Mouse (Mus musculus) forebrain, embryonic 11.5 days (tissue): ENCODE results near the gene Olfr1219. TPM values are rescaled to one million over a fixed set of nuclear protein-coding genes. Genes with fewer than 3 reads are reported as not detected.

ENCODE experiments used
- polyA plus RNA-seq: library from polyadenylated mRNA; unstranded; fragments of >200 nt; fragmentation: Nextera tagmentation; extraction: Ambion mirVana; gene quantifications from 2 replicates; pipeline ENCODE4 v1.2.1, GENCODE M21; 2014

The Olfr1219 gene
- polyA plus RNA-seq, 1 experiment from 2014 or later, result not detected

Other genes with a start within 250 kb of the Olfr1219 start
- gene Olfr1204, start 234.2 kb downstream of the Olfr1219 start, polyA plus RNA-seq, result not detected in 2 replicates
- gene Olfr1206, start 220.3 kb downstream of the Olfr1219 start, polyA plus RNA-seq, result not detected in 2 replicates
- gene Olfr1208, start 181.2 kb downstream of the Olfr1219 start, polyA plus RNA-seq, result not detected in 2 replicates
- not detected in 2 replicates for gene Olfr1209, start 168.4 kb downstream of the Olfr1219 start, polyA plus RNA-seq
- not detected in 2 replicates for gene Olfr1211, start 145.4 kb downstream of the Olfr1219 start, polyA plus RNA-seq
- not detected in 2 replicates for gene Olfr1212, start 129.5 kb downstream of the Olfr1219 start, polyA plus RNA-seq
- not detected in 2 replicates for gene Gm13762, start 103.2 kb downstream of the Olfr1219 start, polyA plus RNA-seq
- not detected in 2 replicates for gene Olfr1214, start 90.9 kb downstream of the Olfr1219 start, polyA plus RNA-seq
- not detected in 2 replicates for gene Olfr1215, start 76.5 kb downstream of the Olfr1219 start, polyA plus RNA-seq
- gene Olfr1216, start 65.2 kb downstream of the Olfr1219 start, polyA plus RNA-seq, result not detected in 2 replicates
- not detected in 2 replicates for gene Olfr1217, start 51.4 kb downstream of the Olfr1219 start, polyA plus RNA-seq
- gene Olfr1218, start 22.3 kb downstream of the Olfr1219 start, polyA plus RNA-seq, result not detected in 2 replicates
- not detected in 2 replicates for gene Olfr1220, start 23.3 kb upstream of the Olfr1219 start, polyA plus RNA-seq
- not detected in 2 replicates for gene Olfr1221, start 33.8 kb upstream of the Olfr1219 start, polyA plus RNA-seq
- not detected in 2 replicates for gene Olfr1222, start 49.5 kb upstream of the Olfr1219 start, polyA plus RNA-seq
- not detected in 2 replicates for gene Olfr1223, start 68.0 kb upstream of the Olfr1219 start, polyA plus RNA-seq
- not detected in 2 replicates for gene Olfr1224-ps1, start 80.6 kb upstream of the Olfr1219 start, polyA plus RNA-seq
- not detected in 2 replicates for gene Olfr1225, start 91.2 kb upstream of the Olfr1219 start, polyA plus RNA-seq
- gene Olfr1226, start 116.5 kb upstream of the Olfr1219 start, polyA plus RNA-seq, result not detected in 2 replicates
- gene Olfr1228, start 170.5 kb upstream of the Olfr1219 start, polyA plus RNA-seq, result not detected in 2 replicates
- gene Olfr1229, start 204.5 kb upstream of the Olfr1219 start, polyA plus RNA-seq, result not detected in 2 replicates
- gene Olfr1230, start 213.8 kb upstream of the Olfr1219 start, polyA plus RNA-seq, result not detected in 2 replicates
- not detected in 2 replicates for gene Olfr1231, start 223.6 kb upstream of the Olfr1219 start, polyA plus RNA-seq
- not detected in 2 replicates for gene Olfr1232, start 246.2 kb upstream of the Olfr1219 start, polyA plus RNA-seq